Mouse (Mus musculus): ENCODE data around the gene Psg22.
"Not testable (repeated sequence)": the region's sequence is repeated elsewhere in the genome, so short reads cannot be mapped to it uniquely, and the experiment has no call there.

Psg22 gene

GRCm38 (mm10) chr7:18717790-18718189 is at the start of gene Psg22:
Psg22 (plus strand) TSS chr7:18718090.
- DNase-seq, result no peak

DNA sequence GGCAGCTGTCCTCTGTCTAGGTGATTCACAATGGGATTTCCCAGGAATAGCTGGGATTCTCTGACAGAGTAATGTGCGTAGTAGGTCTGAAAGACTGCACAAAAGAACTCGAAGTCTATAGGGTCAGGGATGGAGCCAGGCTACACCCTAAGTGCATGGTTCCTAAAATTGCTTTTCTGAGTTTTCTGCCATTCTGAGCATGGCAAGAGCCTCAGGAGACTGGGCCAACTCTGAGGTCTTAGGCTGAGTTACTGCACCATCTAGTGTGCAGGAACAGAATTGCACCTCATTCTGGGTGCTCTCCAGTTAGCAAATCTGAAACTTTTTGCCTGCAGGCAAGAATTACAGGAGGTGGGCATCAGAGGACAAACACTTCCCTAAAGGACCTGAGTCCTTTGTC is 38.1 kb upstream of the Psg22 start:
- DNase-seq, result peak; percentile 23 to 35

DNA sequence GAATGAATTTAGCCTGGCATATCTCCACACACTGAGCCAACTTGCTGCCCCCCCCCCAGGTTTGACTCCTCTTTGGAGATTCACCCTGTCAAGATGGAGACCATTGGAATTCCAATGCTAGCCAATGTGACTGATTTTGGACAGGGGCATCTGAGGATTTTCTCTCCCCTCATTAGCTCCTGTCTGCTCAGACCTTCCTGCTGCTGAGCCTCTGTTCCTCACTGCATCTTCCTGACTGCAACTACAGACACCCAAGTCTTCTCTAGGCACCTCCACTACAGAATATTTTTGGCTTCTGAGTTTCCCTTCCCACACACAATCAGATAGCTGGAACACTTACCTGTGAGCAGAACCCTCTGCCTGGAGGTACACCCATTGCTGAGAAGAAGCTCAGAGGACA is 32.3 kb upstream of the Psg22 start:
- no peak for DNase-seq

DNA sequence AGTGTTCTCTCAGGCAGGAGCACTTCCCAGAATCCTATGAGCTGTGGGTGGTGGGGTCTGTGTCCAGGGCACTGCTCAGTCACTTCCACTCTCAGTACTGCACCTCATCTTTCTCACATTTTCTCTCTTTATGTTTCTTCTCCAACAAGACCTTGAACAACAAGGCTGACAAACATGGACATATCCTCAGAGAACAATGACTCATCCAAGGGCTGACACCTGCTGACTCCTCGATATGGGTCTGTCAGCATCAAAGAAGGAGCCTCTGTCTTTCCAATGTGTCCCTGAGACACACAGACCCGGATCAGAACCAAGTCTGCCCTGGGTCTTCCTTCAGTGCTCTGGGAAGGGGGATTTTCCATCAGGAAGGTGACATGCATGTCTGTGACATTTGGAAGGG is 31.8 kb upstream of the Psg22 start, which contains the start of gene Psg20:
Gene Psg20 (minus strand): TSS at position 101 of the 400 bp plus-strand sequence.
- DNase-seq, result no peak

- DNase-seq, result peak in 1 of 2 experiments; percentile 2
Observed at GRCm38 (mm10) chr7:18710331-18710730, 7.6 kb upstream of the Psg22 start.

DNA sequence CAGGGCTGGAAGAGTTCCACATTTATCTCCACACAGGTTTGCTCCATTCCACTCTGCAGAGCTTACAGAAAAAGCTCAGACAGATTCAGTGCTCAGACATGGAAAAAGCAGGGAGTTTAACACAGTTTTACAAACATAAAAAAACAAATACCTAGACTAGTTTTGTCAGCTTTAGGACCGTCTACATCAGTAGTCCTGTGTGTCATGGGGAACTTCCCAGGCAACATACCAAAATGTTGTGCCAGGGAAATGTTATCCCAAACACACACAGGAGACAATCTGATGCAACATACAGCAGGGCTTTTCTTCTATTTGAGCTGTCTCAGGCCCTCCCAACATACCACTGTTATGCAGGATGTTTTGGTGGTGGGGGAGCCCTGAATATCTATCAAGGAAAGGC is 7.0 kb upstream of the Psg22 start:
- no peak for DNase-seq

DNA sequence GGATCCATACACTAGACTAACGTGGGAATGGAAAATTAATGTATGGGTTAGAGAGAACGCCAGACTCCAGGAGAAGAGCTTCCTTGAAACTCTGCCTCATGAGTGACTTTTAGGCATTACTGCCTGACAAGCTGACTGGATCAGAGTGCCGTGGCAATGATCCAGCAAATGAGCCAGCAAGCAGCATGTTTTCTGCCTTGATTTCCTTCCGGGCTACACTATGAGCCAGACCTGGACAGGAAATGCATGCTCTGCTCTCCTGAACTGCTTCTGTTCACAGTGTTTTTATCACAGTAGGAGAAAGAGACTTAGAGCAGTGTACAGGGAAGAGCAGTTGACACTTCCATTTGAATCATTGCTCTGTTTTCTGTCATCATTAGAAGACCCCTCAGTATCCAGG is 2.3 kb upstream of the Psg22 start:
- DNase-seq, result peak; percentile 12 to 31

DNA sequence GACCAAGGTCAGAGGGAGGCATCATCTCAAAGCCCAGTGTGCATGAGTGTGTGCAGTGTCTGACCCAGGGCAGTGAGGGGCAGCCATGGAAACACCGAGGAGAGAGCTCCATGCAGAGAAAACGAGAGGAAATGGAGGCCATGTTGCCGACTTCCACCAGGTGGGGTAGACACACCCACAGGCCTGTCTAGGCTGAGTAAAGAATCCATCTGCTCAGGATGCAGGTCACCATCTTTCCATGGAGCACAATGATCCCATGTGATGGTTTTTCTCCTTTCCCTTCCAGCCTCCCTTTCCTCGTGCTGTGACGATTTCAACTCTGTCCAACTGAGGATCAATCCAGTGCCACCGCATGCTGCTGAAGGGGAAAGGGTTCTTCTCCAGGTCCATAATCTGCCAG is 6.1 kb downstream of the Psg22 start:
- no peak for DNase-seq

GRCm38 (mm10) chr7:18725931-18726330 is 8.0 kb downstream of the Psg22 start:
- DNase-seq, result not testable (repeated sequence)

- DNase-seq, result no peak
Observed at GRCm38 (mm10) chr7:18728391-18728790, 10.5 kb downstream of the Psg22 start.

DNA sequence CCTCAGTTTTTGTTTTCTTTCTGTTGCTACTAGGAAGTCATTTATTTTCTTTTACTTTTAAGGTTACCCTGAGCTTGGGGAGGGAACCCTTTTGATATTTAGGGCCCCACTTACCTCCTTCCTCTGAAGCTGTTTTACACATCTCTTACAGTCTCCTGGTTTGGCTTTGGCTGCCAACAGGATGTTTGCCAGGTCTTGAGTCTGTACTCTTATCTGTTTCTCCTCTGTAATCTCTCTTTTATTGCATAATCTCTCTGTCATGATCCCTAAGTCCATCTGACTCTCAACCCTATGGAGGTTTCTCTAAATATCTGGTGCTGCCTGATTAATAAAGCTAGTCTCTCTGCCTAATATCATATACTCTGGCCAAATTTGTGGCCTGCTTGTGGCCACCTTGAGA is 15.2 kb downstream of the Psg22 start:
- no peak for DNase-seq

DNA sequence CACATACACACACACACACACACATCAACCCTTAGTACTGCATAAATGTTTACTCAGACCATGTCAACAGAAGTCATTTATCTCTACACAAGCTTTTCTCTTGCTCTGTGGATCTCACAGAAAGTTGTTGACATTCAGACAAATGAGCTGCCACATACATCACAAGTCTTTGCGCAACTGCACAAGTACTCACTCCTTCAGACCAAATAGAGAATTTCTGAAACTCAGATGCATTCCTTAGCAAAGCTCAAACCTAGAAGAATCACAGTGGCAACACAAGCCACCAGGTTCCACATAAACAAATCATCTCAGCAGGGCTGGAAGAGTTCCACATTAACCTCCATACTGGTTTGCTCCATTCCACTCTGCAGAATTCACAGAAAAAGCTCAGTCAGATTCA is 16.6 kb downstream of the Psg22 start:
- DNase-seq, result no peak

- DNase-seq, result peak; percentile 16 to 26
Observed at GRCm38 (mm10) chr7:18746189-18746860, 28.4 kb downstream of the Psg22 start.

GRCm38 (mm10) chr7:18747420-18747819 is 29.5 kb downstream of the Psg22 start:
- not testable (repeated sequence) for DNase-seq

DNA sequence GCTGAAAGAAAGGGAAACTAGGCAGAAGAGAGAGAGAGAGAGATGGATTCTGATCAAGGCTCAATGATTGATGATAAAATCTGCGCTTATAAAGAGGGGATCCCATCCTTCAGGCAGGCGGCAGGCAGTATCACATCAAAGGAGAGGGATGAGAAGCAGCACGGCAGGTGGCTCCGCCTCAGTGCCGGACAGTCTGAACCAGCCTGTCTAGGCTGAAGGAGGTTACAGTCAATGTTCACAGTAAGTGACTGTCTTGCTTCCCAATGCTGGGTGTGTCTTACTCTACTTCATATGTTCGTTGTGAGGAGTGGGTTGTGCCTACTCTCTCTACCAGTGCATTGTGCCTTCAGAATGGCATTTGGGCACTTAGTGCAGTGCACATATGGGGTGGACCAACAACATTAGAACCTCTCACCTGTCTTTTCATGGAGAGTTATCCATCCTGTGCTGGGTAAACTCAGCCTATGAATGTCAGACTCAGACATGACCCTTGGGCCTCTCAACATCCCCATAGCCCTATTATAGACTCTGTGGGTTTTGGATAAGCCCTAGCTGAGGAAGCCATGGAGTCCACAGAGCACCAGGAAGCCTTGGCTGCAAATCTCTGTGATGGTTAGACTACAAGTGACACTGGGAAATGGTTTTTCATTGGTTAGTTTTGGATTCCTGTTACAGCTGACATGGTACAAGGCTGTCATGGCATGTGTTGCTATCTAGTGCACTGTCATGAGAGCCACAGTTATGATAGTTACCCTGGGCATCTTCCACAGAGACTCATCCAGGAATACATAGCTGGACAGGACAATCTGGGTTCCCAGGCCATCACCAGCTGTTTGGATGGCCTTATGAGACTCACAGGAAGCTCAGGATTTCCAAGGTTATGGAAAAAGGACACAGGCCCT is 31.4 kb downstream of the Psg22 start:
- no peak for DNase-seq

- DNase-seq, result peak; percentile 70 to 77
Observed at GRCm38 (mm10) chr7:18749896-18750477, 32.1 kb downstream of the Psg22 start.

DNA sequence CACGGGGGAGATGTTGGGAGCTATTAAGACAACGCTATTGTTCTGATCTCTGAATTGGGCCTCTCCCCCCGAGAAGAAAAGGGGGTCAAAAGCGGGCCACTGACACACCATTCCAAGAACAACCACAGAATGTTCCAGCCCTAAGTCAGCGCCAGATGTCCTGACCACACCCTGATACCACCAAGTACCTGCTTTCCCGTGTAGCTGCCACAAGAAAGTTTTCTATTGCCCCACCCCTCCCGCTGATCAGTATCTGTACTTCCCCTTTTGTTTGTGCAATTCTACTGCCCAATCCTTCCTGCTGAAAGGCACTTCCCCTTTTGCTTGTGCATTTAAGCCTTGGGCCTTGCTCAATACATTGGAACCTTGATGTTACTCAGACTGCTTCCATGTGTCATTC is 42.3 kb downstream of the Psg22 start:
- not testable (repeated sequence) for DNase-seq

DNA sequence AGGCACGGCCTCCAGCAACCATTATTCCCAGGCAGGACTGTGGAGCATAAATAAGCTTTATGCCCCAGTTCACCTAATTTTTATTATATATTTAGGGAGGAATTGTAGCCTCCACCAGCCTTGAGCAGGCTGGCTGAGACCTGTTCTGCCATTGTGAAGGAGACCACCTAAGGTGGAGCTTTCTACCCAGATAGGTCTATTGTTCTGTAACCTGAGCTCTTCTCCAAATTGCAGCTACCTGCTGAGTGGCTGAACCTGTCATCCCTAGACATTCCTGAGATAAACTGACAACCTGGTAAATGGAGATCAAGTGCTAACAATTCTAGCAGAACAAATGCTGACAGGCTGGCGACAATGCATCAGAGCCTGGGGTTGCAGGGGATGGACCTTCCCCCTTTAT is 45.0 kb downstream of the Psg22 start:
- not testable (repeated sequence) for DNase-seq

Measured in kidney, postnatal 4 days (tissue).